Mouse (Mus musculus) E14TG2a.4 (cell line): ENCODE measurements at regions not wholly inside any gene's neighbourhood (a gene's known extent, or its start where the extent isn't known, plus 50 kb on each side); places are given as distances from the start of the nearest gene placed in this dataset.

Experiments used
- H3K27me3 ChIP-seq: 2 replicates; pipeline ENCODE4 v1.6.1; 2014; ENCODE audit warnings: low read length, control low read depth; ENCODE audit not compliant: insufficient read depth
- H3K36me3 ChIP-seq: 2 replicates; pipeline ENCODE4 v1.6.1; 2014; ENCODE audit warnings: low read length, control low read depth; ENCODE audit not compliant: insufficient read depth
- H3K4me1 ChIP-seq: replicated peaks from 2 replicates; pipeline ENCODE4 v1.6.1; 2014; ENCODE audit warnings: low read depth, low read length, control low read depth
- H3K4me3 ChIP-seq: replicated peaks from 2 replicates; pipeline ENCODE4 v1.5.1; 2014; ENCODE audit warnings: mild to moderate bottlenecking, low read length
- H3K9me3 ChIP-seq: 2 replicates; pipeline ENCODE4 v1.6.1; 2014; ENCODE audit warnings: low read length, control low read depth
- CTCF ChIP-seq: conservative IDR thresholded peaks from 2 replicates; pipeline ENCODE4 v1.5.1; 2014; ENCODE audit warnings: low read length
- NANOG ChIP-seq: IDR thresholded peaks from 2 replicates; pipeline ENCODE4 v1.6.1; 2014; ENCODE audit warnings: borderline replicate concordance, low read length, mixed read lengths
- POU5F1 ChIP-seq: IDR thresholded peaks from 2 replicates; pipeline ENCODE4 v1.6.1; 2014; ENCODE audit warnings: low read length, borderline replicate concordance

DNA sequence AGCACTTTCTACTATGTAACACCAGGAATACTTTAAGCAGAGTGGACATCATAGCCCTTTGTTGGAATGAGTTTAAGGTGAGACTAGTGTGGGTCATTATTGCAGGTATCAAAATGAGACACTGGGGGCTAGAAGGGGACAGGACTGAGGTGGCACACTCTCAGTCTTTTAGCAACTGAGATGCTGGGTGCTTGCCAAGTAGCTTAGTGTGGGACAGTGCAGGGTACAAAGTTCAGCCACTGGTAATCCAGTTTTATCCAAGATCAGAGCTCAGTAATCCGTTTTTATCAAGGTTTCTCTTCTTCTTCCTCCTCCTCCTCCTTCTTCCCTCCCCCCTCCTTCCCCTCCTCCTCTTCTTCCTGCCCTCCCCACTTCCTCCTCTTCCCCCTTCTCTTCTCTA, 92.9 kb downstream of the Aldh8a1 start:
- H3K36me3 ChIP-seq = no peaks in the 10 kb centered on the region
- peaks cover 22% of the 10 kb centered on the region for H3K9me3 ChIP-seq
- H3K4me3 ChIP-seq = no peak overlapping the region
- TF ChIP-seq POU5F1 (no peak), CTCF (no peak), NANOG (no peak)
- H3K4me1 ChIP-seq = no peaks in the 10 kb centered on the region; the same call in 1 of the 2 replicates
- H3K27me3 ChIP-seq = no peaks in the 10 kb centered on the region; the same call in 1 of the 2 replicates

DNA sequence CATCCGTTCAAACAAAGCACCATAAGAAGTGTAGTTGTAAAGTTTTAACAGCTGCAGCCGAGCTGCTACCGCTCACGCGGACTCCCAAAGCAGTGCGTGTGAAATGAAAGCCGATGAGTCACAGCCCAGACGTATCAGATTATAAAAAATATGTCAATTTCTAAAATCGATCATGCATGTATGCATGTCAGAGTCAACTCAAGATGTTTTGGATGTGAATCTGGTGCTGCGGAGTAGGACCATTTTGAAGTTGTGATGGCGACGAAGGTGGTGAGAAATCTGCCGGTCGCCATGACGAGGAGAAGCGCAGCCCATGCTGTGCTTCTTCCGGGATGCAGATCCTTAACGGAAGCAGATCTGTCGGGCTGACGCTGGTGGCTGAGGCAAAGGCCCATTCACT, 93.5 kb downstream of the Aldh8a1 start:
- no peak overlapping the region for H3K4me3 ChIP-seq
- no peaks in the 10 kb centered on the region; the same call in 1 of the 2 replicates for H3K4me1 ChIP-seq
- no peaks in the 10 kb centered on the region; the same call in 1 of the 2 replicates for H3K27me3 ChIP-seq
- no peak for TF ChIP-seq POU5F1
- no peak for TF ChIP-seq CTCF
- TF ChIP-seq NANOG = no peak
- no peaks in the 10 kb centered on the region for H3K36me3 ChIP-seq
- peaks cover 22% of the 10 kb centered on the region for H3K9me3 ChIP-seq

- no peaks in the 10 kb centered on the region for H3K36me3 ChIP-seq
- H3K27me3 ChIP-seq = no peaks in the 10 kb centered on the region
- no peak for TF ChIP-seq NANOG
- TF ChIP-seq POU5F1 = no peak
- no peaks in the 10 kb centered on the region for H3K4me1 ChIP-seq
- H3K4me3 ChIP-seq = no peak overlapping the region
- peaks cover 8% of the 10 kb centered on the region for H3K9me3 ChIP-seq
These were observed 97.2 kb downstream of the Aldh8a1 start for GRCm38 (mm10) chr10:21474242-21474641.

- no peaks in the 10 kb centered on the region for H3K36me3 ChIP-seq
- TF ChIP-seq POU5F1 (no peak), NANOG (no peak), CTCF (no peak)
- peaks cover 10% of the 10 kb centered on the region for H3K9me3 ChIP-seq
- H3K4me3 ChIP-seq = no peak overlapping the region
- H3K27me3 ChIP-seq = no peaks in the 10 kb centered on the region
- H3K4me1 ChIP-seq = no peaks in the 10 kb centered on the region
These were observed 100.9 kb downstream of the Aldh8a1 start for GRCm38 (mm10) chr10:21478004-21478403.

- H3K9me3 ChIP-seq = peaks cover 10% of the 10 kb centered on the region
- H3K4me1 ChIP-seq = no peaks in the 10 kb centered on the region
- H3K4me3 ChIP-seq = no peak overlapping the region
- no peaks in the 10 kb centered on the region for H3K27me3 ChIP-seq
- TF ChIP-seq CTCF = no peak
- TF ChIP-seq POU5F1 = no peak
- no peak for TF ChIP-seq NANOG
- no peaks in the 10 kb centered on the region for H3K36me3 ChIP-seq
These were observed 102.3 kb downstream of the Aldh8a1 start for GRCm38 (mm10) chr10:21479403-21479802.

- TF ChIP-seq CTCF (no peak), NANOG (no peak), POU5F1 (no peak)
- Histone ChIP-seq H3K9me3 (peaks cover 10% of the 10 kb centered on the region), H3K4me3 (no peak overlapping the region), H3K27me3 (no peaks in the 10 kb centered on the region), H3K4me1 (no peaks in the 10 kb centered on the region), H3K36me3 (no peaks in the 10 kb centered on the region)
These were observed 104.2 kb downstream of the Aldh8a1 start for GRCm38 (mm10) chr10:21481255-21481654.

DNA sequence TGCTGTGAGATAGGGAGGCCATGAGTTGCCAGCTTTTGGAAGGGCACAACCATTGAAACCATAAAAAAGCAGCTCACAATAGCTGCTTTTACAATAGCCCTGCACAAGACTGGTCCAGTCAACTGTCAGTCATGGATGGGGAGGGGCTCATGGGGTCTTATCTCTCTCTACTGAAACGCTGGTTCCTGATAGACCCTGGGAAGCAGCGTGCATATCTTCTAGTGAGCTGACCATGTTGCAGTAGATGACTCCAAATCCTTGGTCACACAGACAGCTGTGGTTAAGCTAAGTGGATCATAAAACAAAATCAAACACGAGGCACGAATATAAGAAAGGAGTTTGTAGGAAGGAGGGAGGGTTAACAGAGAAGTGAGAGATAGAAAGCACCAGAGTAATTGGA, 105.0 kb downstream of the Aldh8a1 start:
- no peaks in the 10 kb centered on the region for H3K36me3 ChIP-seq
- no peaks in the 10 kb centered on the region for H3K4me1 ChIP-seq
- no peak overlapping the region for H3K4me3 ChIP-seq
- TF ChIP-seq POU5F1 (no peak), NANOG (no peak), CTCF (no peak)
- H3K9me3 ChIP-seq = peaks cover 10% of the 10 kb centered on the region
- no peaks in the 10 kb centered on the region for H3K27me3 ChIP-seq

GRCm38 (mm10) chr10:21482659-21483058, 105.6 kb downstream of the Aldh8a1 start:
- H3K27me3 ChIP-seq = no peaks in the 10 kb centered on the region
- no peaks in the 10 kb centered on the region for H3K4me1 ChIP-seq
- no peaks in the 10 kb centered on the region for H3K36me3 ChIP-seq
- TF ChIP-seq NANOG = no peak
- TF ChIP-seq CTCF = no peak
- TF ChIP-seq POU5F1 = no peak
- H3K4me3 ChIP-seq = no peak overlapping the region
- peaks cover 10% of the 10 kb centered on the region for H3K9me3 ChIP-seq

GRCm38 (mm10) chr10:21483373-21483772, 106.3 kb downstream of the Aldh8a1 start:
- H3K9me3 ChIP-seq = peaks cover 10% of the 10 kb centered on the region
- no peaks in the 10 kb centered on the region for H3K36me3 ChIP-seq
- H3K27me3 ChIP-seq = no peaks in the 10 kb centered on the region
- no peaks in the 10 kb centered on the region for H3K4me1 ChIP-seq
- TF ChIP-seq NANOG (no peak), POU5F1 (no peak), CTCF (no peak)
- no peak overlapping the region for H3K4me3 ChIP-seq
